Mouse (Mus musculus): ENCODE data around the gene Isl2.
A peak's percentile ranks its signal among the peaks of the same experiment; 100 is the strongest.

Isl2 gene

GRCm38 (mm10) chr9:55546176-55547010 lies 7.9 kb downstream of the Isl2 start:
- DNase-seq (ENCODE audit: low spot score in 2 of 2) = peak; percentile 20 to 42

- DNase-seq (ENCODE audit: low spot score in 2 of 2) = no peak
These were observed 10.4 kb downstream of the Isl2 start for GRCm38 (mm10) chr9:55548871-55549270.

- DNase-seq (ENCODE audit: low spot score in 2 of 2) = no peak
These were observed 10.9 kb downstream of the Isl2 start for GRCm38 (mm10) chr9:55549302-55549890.

GRCm38 (mm10) chr9:55554986-55555385 lies 16.5 kb downstream of the Isl2 start:
- DNase-seq (ENCODE audit: low spot score in 2 of 2) = no peak

- DNase-seq (ENCODE audit: low spot score in 2 of 2) = no peak
These were observed 22.5 kb downstream of the Isl2 start for GRCm38 (mm10) chr9:55560960-55561359.

GRCm38 (mm10) chr9:55568466-55569159 lies 30.1 kb downstream of the Isl2 start:
- peak; percentile 23 to 37 for DNase-seq (ENCODE audit: low spot score in 2 of 2)

- DNase-seq (ENCODE audit: low spot score in 2 of 2) = no peak
These were observed 32.6 kb downstream of the Isl2 start for GRCm38 (mm10) chr9:55571071-55571470.

GRCm38 (mm10) chr9:55576571-55576970 lies 38.1 kb downstream of the Isl2 start:
- DNase-seq (ENCODE audit: low spot score in 2 of 2) = no peak

- DNase-seq (ENCODE audit: low spot score in 2 of 2) = no peak
These were observed 42.9 kb downstream of the Isl2 start for GRCm38 (mm10) chr9:55581414-55581813.

- no peak for DNase-seq (ENCODE audit: low spot score in 2 of 2)
These were observed 47.7 kb downstream of the Isl2 start for GRCm38 (mm10) chr9:55586141-55586540.
